Mouse (Mus musculus) lung, postnatal 0 days (tissue): ENCODE measurements around the gene Slc44a1.

Experiments used
- CTCF ChIP-seq: IDR thresholded peaks from 2 replicates; pipeline ENCODE4 v1.5.1; 2016; ENCODE audit warnings: antibody characterized with exemption, mild to moderate bottlenecking
- EP300 ChIP-seq: IDR thresholded peaks from 2 replicates; pipeline ENCODE4 v1.6.1; 2016; ENCODE audit warnings: antibody characterized with exemption, mild to moderate bottlenecking, control low read depth

GRCm38 (mm10) chr4:53456570-53456969 lies 16.4 kb downstream of the Slc44a1 start:
- TF ChIP-seq CTCF (no peak), EP300 (no peak)
